Mouse (Mus musculus) CH12F3 (cell line): ENCODE data around the gene 5430403G16Rik.
"Not testable (repeated sequence)": the region's sequence is repeated elsewhere in the genome, so short reads cannot be mapped to it uniquely, and the experiment has no call there.

Source experiments
- in situ Hi-C: fragments of 300-500 bp; cut with MboI; formaldehyde crosslinking; loops from 2 replicates; pipeline ENCODE4 v1.14.3; 2020; ENCODE audit warnings: low sequenced_read_pairs

Gene 5430403G16Rik

GRCm38 (mm10) chr5:109690537-109691201 lies at the start of gene 5430403G16Rik:
Gene 5430403G16Rik, minus strand, starts transcription at chr5:109691041.
- in situ Hi-C loops: not testable (repeated sequence)

GRCm38 (mm10) chr5:109717341-109717740 lies 26.5 kb upstream of the 5430403G16Rik start:
- in situ Hi-C loops: not testable (repeated sequence)

- in situ Hi-C loops: not testable (repeated sequence)
These were observed 544 bp upstream of the 5430403G16Rik start for GRCm38 (mm10) chr5:109691205-109691965.

GRCm38 (mm10) chr5:109682921-109683320 lies 7.9 kb downstream of the 5430403G16Rik start:
- in situ Hi-C loops: no loop called here
